Mouse (Mus musculus) 416B (cell line): ENCODE results near the gene Gm49366.
"Not testable (repeated sequence)": the region's sequence is repeated elsewhere in the genome, so short reads cannot be mapped to it uniquely, and the experiment has no call there.

Experiments used
- DNase-seq: peaks from one replicate; pipeline ENCODE4 v3.0.0; 2011; ENCODE audit warnings: low read depth

Gene Gm49366

DNA sequence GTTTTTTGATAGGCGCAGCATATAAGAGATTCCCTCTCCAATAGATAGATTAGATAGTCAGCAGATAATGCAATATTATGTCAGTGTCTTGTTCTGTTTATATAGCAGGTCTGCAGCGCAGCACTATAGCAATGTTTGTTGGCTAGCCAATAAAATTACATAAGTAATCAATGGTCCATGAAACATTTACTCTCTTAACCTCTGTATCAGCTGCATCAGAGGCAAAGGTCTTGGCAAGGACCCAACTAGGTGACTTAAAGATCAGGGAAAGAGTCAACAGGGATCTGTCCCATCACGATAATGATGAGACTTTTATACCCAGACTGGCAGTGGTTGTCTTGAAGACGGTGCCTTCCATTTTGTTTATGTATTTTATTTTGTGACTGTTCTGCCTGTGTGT, 5.9 kb upstream of the Gm49366 start:
- DNase-seq: no peak

DNA sequence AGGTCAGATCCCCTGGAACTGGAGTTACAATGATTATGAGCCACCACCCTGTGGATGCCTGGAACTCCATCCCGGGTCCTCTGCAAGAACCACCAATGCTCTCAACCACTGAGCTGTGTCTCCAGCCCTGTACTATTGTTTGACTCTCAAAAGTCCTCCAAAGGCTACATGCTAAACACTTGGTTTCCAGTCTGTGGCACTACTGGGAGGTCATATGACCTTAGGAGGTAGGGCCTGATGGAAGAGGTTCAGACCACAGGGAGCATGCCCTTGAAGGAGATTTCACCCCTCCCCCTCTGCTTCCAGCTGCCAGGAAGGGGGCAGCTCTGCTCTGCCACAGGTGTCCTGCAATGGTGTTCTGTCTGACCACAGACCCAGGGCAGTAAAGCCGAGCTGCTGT, 5.4 kb upstream of the Gm49366 start:
- DNase-seq: peak; percentile 59

DNA sequence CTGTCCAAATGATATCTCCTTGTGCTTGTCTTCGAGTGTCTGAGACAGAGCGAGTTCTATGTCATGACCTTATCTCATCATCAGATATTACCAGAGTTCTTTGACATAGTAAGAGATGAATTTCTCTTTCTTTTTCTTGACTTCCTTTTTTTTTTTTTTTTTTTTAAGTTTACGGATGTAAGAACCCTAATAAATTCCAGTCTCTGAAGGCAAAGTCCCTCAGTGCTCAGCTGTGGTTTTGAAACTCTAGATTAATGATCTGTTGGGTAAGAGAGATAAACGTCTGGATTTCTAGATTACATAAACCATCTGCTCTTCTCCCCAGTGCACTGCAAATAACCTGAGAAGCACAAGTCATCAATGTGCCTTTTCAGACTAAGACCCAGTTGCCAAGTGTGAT, 4.6 kb upstream of the Gm49366 start:
- DNase-seq: peak; percentile 84

DNA sequence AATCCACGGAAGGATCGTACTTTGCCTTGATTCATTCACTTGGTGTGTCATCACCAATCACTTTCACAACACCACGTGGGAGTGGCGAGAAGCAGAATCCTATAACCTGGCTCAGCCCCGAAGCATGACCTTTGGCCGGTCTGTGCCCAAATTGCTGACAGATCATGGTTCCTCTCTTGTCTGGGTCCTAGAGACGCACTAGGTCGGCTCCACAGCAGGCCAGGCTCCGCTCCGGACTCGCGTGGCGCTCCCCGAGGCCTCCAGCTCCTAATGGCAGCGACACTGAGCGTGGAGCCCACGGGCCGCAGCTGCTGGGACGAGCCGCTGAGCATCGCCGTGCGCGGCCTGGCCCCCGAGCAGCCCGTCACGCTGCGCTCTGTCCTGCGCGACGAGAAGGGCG, 494 bp upstream of the Gm49366 start, which contains the start of gene Acot4:
TSS of gene Acot4 (plus strand) at position 139 of the 400 bp plus-strand sequence.
- not testable (repeated sequence) for DNase-seq

DNA sequence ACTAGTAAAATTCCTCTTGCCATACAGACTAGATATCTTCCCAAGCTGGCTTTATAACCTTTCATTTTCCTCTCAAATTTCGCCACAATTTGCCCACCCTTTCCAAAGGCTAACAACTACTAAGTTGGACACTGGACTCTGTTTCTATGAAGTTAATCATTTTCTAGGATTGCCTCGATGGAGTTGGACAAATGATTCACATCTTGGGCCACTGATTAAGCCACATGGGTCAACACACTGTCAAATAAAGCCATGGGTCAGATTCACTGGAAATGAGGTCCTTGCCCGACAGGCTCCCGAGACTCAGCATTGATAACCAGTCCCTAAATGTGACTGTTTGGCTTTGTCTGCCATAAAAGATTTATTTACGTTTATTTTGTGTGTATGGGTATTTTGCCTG, 3.5 kb downstream of the Gm49366 start:
- DNase-seq: no peak

DNA sequence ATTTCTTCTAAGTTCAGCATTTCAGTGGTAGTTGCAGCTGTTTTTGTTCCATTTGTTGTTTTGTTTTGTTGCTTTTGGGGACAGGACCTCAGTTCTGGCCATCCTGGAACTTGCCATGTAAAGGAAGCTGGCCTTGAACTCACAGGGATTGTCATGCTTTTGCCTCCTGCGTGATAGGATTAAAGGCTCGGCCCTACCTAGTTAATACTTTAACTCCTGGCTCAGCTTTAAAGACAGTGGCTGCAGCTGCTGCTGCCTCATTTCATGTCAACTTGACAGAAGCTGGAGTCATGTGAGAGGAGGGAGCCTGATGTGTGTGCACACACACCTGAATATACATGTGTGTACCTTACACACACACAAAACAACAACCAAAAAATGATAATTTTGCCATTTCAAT, 5.3 kb downstream of the Gm49366 start:
- DNase-seq: no peak

DNA sequence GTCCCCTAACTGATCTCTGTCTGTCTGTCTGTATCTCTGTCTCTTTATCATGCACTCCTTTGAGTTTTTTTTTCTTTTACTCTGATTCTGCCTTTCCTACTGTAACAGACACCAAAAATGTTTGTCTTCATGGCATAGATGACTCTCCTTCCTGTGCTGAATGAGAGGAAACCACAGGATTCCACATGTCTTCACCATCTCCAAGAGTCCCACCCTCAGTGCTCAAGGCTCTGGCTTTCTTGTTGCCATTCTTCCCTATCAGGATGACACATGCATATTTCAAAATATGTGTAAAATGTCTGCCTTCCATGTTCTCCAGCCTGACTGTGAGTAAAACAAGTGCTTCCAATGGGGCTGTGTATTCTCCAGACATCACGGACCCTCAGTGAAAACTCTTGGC, 8.2 kb downstream of the Gm49366 start:
- peak; percentile 56 for DNase-seq

DNA sequence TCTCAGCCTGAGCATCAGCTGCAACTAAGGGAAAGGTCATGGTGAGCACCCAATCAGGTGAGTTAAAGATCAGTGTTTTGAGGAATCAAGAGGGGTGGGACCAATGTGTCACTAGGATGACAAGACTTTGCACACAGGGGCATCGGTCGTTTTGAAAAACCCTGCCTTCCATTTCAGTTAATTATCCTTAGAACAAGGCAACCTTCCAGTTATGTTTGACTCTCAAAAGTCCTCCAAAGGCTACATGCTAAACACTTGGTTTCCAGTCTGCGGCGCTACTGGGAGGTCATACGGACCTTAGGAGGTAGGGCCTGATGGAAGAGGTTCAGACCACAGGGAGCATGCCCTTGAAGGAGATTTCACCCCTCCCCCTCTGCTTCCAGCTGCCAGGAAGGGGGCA, 12.0 kb downstream of the Gm49366 start:
- DNase-seq: not testable (repeated sequence)

DNA sequence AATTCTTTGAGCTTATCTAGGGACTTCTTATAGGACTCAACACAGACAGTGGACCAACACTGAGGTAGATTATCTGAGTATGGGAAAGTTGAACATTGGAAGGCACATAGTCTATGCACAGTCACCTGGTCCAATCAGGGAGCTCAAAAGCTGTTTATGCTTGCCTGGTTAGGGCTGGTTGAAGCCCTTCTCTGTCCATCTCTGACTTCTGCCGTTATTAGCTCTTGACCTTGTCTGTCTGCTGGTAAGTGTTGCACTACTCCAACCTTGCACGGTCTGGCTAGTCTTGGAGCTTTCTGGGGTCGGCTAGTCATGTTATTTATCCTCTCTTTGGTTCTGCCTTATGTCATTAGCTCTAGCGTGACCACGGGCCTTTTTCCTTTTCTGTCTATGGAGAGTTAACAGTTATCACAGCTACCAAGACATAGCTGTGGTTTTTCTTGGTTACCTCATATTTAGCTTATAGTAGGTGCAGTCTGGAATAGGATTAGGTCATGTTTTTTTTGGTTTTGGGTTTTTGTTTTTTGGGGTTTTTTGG, 13.3 kb downstream of the Gm49366 start, which contains the start of gene Acot3:
TSS of gene Acot3 (plus strand) at position 208 of the 538 bp plus-strand sequence.
- peak; percentile 46 for DNase-seq

DNA sequence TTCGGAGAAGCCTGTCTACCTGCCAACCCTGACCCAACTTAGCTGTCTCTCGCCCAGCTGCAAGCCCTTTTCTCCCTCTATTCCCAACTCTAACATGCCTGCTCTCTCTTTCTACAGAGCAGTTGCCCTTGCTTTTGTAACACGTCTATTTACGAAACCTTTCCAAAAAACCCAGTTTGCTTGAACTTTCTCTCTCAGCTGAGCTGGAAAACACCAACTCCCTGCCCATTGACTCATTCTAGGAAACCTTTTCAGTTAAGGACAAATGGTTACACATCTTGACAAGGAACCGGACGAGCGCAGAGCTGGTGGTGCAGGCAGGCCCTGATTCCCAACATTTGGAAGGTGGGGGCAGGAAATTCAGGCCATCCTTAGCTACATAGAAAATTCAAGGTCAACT, 13.9 kb downstream of the Gm49366 start:
- no peak for DNase-seq

DNA sequence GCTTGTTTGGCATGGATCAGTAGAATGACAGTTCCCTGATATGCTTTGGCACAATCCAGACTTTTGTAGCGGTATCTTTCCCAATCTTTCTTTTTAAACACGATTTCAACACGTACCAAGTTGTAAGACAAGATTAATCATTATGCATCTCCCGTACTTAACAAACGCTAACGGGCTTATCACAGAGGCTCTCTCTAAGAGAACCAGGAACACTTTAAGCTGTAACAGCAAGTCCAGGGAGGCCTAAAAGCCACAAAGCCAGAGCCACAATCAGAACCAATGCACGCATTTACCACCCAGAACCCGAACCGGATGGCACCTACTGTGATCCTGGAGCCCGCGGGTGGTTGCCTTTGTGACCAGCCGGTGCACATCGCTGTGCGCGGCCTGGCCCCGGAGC, 14.4 kb downstream of the Gm49366 start:
- DNase-seq: no peak

DNA sequence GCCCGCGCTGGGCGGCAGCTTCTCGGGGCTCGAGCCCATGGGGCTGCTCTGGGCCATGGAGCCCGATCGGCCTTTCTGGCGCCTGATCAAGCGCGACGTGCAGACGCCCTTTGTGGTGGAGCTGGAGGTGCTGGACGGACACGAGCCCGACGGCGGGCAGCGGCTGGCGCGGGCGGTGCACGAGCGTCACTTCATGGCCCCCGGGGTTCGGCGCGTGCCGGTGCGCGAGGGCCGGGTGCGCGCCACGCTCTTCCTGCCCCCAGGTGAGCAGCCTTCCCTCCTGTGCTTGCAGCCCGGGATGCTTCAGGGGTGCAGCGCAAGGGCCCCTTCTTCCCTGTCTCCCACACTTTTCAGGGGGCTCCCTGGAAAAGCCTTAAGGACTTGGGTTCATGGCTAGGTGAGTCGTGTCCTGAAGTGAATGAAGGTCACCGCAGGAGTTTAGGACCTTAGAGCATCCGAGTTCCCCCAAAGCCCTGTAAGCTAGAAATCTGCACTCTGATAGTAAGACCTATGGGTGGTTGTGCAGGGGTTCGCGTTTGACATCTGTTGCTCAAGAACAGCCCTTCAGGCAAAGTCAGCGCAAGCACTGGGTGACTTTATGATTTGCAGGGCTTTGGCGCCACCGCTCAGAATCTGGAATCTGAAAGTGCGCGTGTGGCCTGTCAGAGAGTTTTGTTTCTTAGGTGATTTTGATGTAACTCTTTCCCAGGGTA, 15.1 kb downstream of the Gm49366 start:
- peak; percentile 4 for DNase-seq

DNA sequence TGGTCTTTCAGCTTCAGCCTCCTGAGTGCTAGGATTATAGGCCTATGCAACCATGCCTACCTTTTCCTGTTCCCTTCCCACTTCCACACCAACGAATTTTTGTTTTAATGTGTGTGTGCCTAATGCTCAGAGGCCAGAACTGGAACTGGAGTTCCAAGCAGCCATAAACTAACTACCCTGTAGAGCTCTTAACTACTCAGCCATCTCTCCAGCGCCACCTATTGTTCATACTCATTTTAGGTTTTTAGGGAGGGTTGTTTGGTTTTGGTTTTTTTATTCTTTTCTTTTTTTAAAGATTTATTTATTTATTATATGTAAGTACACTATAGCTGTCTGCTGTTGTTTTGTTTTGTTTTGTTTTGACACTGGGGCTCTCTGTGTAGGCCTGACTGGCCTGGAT, 22.2 kb downstream of the Gm49366 start:
- DNase-seq: peak; percentile 84

DNA sequence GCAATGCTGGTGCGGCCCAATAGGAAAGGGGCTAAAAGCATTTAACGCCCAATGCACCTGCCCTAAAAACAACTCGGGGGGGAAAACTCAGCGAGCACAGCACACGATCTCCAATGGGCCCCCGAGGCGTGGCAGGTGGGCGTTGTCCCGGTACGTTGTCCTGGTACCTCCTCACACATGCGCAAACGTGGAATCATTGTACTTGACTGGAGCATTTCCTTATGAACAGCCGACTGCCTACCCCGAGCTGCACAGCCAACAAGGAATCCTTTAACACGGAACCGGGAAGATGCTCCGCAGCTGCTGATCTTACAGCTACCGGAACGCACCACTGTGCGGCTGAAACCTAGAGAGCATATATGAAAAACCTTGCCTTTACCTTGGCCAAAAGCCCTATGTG, 23.6 kb downstream of the Gm49366 start:
- DNase-seq: no peak

DNA sequence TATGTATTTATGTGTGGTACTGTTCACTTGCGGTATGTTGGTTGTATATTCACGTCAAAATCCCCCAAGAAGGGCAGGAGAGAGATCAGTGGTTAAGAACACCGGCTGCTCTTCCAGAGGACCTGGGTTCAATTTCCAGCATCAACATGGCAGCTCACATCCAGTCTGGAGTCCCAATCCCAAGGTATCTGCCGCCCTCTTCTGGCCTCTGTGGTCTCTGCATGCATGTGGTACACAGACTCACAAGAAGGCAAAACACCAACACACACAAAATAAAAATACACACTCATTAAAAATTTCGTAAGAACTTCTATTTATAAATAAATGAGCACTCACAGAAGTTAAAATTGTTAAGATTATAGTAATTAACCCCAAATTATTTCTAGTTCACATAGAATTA, 24.5 kb downstream of the Gm49366 start:
- DNase-seq: peak; percentile 49

DNA sequence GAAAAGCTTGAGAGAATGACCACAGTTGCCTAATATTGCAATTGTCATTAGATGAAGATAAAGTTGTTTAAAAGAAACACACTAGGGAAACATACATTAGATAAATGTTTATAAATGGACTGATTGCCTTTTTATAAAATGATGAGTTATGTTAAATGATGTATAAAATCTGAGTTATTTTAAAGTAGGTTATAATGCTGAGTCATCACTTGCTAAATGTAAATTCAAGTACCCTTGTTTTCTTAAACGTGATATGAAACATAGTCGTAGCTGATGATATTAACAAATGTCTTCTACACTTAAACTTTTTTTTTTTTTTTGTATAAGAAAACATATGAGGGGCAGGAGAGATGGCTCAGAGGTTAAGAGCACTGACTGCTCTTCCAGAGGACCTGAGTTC, 25.1 kb downstream of the Gm49366 start:
- DNase-seq: no peak

DNA sequence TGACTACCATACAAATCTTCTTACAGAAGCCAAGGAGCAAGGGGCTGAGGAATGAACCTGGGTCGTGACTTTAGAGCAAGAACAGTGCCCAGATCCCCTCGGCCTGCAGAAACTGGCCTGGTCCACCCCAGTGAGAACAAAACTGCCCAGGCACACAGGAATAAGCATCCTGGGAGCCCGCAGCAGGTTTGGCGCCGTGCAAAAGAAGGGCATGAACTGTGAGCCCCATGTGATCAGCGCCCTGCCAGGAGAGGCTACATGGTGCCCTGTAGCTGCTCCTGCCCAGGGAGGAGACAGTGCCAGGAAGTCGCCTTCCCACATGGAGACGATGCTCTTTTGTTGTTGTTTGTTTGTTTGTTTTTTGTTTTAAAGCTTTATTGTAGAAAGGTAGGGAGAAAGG, 25.9 kb downstream of the Gm49366 start:
- DNase-seq: no peak

DNA sequence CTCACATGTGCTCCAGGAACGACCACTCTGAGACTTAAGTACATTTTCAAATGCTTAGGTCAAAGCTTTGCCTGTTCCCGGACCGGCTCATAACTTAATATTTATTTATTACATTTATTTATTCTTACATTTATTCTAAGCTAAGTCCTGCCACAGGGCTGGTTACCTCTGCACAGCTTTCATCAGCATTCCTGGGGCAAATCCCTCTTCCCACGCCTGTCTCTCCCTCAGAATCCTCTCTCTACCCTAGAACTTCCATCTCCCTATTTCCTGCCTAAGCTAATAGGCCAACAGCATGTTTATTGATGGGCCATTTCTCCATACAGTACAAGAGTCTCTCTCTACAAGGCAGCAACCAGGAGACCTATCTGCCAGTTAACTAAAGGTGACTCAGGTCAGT, 29.0 kb downstream of the Gm49366 start:
- DNase-seq: no peak

DNA sequence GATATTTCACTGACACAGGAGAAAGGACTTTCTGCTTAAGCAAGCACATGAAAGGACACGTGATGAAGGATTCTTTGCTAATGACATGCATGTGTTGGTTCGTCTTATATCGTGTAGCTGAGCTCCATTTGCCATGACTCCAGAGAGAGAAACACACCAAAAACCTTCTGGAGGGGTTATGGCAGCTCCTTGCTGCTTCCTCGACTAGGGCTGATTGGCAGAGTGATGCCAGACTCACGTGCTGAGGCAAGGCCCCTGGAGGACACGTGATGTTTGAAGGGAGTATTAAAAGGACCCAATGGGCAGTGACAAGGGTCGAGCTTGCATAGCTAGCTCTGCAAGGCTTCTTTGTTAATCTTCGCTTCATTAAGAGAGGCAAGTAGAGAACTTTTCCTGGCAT, 29.6 kb downstream of the Gm49366 start:
- DNase-seq: no peak

DNA sequence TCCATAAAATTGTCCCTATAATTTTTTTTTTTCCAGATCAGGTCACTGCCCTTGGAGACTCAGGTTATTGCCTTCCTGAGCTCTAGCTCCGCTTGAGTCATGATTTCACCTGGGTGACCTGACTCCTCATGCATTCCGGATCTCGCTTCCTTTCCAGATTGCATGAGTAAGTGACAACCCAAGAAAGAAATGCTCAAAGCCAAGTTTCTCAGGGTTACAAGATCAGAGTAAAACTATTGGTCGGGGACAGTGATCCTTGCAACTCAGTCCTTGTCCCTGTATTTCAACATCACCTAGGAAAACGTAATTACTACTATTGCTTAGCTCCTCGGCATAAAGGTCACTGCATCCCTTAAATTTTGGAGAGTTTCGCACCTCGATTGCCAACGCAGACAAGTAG, 30.3 kb downstream of the Gm49366 start, which contains the start of gene Acot5:
TSS of gene Acot5 (plus strand) at position 340 of the 400 bp plus-strand sequence.
- no peak for DNase-seq

DNA sequence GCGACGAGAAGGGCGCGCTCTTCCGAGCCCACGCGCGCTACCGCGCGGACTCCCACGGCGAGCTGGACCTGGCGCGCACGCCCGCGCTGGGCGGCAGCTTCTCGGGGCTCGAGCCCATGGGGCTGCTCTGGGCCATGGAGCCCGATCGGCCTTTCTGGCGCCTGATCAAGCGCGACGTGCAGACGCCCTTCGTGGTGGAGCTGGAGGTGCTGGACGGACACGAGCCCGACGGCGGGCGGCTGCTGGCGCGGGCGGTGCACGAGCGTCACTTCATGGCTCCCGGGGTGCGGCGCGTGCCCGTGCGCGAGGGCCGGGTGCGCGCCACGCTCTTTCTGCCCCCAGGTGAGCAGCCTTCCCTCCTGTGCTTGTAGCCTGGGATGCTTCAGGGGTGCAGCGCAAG, 30.8 kb downstream of the Gm49366 start:
- not testable (repeated sequence) for DNase-seq

DNA sequence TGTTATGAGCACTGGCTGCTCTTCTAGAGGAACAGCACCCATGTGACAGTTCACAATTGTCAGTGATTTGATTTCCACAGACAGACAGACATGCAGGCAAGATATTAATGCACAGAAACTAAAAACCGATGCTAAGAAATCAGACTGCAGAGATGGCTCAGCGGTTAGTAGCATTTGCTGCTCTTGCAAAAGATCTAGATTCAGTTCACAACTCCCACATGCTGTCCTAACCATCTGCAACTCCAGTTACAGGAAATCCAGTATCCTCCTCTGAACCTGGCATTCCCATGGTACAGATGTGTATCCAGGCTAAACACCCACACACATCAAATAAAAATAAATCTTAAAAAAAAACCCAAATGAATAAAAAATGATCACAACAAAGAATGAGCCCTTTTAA, 33.0 kb downstream of the Gm49366 start:
- DNase-seq: no peak

DNA sequence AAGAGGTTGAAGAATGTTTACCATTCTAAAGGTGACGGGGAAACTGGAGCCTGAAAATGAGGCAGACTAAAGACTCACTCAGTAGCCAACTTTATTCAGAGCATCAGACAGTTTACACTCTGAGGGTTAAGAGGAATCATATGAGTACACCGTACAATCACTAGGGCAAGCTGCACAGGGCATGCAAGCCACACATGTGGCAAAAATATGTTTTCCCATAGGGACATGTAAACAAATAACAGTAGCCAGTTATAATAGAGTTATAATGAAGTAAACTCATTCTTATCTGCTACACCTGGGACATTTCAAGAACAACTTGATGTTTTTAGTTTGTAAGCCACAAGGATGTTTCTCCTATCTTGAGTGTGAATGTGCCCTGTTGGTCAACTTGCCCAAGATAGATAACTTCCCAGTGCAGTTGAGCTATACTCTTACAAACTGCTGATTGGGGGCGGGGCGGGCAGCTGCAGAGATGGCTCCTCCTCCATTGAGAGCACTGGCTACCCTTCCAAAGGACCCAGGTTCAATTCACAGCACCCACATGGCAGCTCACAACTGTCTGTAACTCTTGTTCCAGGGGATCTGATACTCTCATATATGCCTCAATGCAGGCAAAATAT, 38.7 kb downstream of the Gm49366 start:
- DNase-seq: no peak

DNA sequence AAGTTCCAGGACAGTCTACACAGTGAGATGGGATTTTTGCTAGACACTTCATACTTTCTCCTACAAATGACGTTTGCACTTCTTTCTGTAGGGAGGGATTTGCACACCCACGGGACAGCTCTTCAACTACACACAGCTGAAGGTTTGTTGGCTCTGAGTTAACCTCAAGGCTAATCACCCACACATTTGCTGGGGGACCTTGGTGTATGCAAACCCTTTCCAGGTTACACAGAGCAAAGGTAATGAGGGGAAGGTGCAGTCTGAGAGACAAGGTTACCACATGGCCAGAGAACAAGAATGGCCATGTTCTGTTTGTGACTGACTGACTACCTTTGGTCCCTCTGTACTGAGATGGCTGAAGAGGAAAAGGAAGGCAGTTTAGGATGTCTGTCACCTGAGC, 45.1 kb downstream of the Gm49366 start:
- DNase-seq: no peak
